Mouse (Mus musculus) olfactory bulb, adult 2 months (tissue): Measurements from ENCODE around the gene Daam1. TPM values are rescaled to one million over a fixed set of nuclear protein-coding genes. Genes with fewer than 3 reads are reported as not detected.

Experiments
- H3K27ac ChIP-seq: fragments of 200-500 bp; 2 replicates; pipeline ENCODE4 v1.5.1; 2012; ENCODE audit warnings: low read depth, low read length; ENCODE audit not compliant: insufficient read depth
- H3K4me1 ChIP-seq: fragments of 200-500 bp; 2 replicates; pipeline ENCODE4 v1.6.1; 2012; ENCODE audit warnings: low read length; ENCODE audit not compliant: control insufficient read depth, insufficient read depth
- H3K4me3 ChIP-seq: fragments of 200-500 bp; 2 replicates; pipeline ENCODE4 v1.5.1; 2012; ENCODE audit warnings: mild to moderate bottlenecking, low read depth, low read length, moderate library complexity; ENCODE audit not compliant: insufficient read depth
- CTCF ChIP-seq: fragments of 200-500 bp; IDR thresholded peaks from 2 replicates; pipeline ENCODE4 v1.5.1; 2012; ENCODE audit warnings: low read depth, mild to moderate bottlenecking, low read length, moderate library complexity; ENCODE audit not compliant: insufficient read depth
- POLR2A ChIP-seq: fragments of 200-500 bp; IDR thresholded peaks from 2 replicates; pipeline ENCODE4 v1.6.1; 2012; ENCODE audit warnings: mild to moderate bottlenecking, low read depth, low read length, moderate library complexity; ENCODE audit not compliant: insufficient read depth
- WGBS: fragments of 180-500 bp; shearing (Covaris S2); methylation state at CpG from one replicate; pipeline ENCODE4 v1.1.7; 2018; 5-methylcytosine and 5-hydroxymethylcytosine counted together
- polyA plus RNA-seq: library from polyadenylated mRNA; stranded (reverse); fragments of >200 nt; gene quantifications from 2 replicates; pipeline ENCODE4 v1.2.4, GENCODE M21; 2012; ENCODE audit warnings: low replicate concordance; ENCODE audit not compliant: missing spikeins, insufficient read depth, insufficient read length

The Daam1 gene
- polyA plus RNA-seq, 1 experiment, result not detected

DNA sequence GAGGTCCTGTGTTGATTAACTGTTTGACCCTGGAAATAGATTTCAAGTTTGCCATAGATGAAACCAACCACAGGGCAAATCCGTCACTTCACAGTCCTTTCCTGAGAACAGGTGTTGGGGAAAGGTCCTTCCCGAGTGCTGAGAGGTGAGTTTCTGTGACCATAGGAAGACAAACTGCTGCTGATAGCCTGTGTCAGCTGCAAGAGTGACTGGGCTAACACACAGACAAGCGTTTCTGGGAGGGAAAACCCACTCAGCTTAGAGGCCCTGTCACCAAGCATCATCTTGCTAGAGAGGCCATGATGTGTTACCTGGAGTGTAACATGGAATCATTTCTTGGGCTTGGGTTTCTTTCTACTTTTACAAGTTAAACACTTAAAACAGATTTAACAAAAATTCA lies 35.1 kb downstream of the Daam1 start:
- no peak overlapping the region for H3K4me3 ChIP-seq
- H3K27ac ChIP-seq, result no peak overlapping the region
- H3K4me1 ChIP-seq, result peaks cover 19% of the 10 kb centered on the region
- TF ChIP-seq CTCF, result no peak
- TF ChIP-seq POLR2A, result no peak
- 89% methylated on average over 3 of the region's 3 CpGs for WGBS

GRCm38 (mm10) chr12:71867345-71868240 lies 36.7 kb downstream of the Daam1 start:
- peaks cover 18% of the 10 kb centered on the region for H3K4me1 ChIP-seq
- no peak overlapping the region for H3K27ac ChIP-seq
- TF ChIP-seq POLR2A (no peak), CTCF (no peak)
- 69% methylated on average over 9 of the region's 9 CpGs for WGBS
- no peak overlapping the region for H3K4me3 ChIP-seq

DNA sequence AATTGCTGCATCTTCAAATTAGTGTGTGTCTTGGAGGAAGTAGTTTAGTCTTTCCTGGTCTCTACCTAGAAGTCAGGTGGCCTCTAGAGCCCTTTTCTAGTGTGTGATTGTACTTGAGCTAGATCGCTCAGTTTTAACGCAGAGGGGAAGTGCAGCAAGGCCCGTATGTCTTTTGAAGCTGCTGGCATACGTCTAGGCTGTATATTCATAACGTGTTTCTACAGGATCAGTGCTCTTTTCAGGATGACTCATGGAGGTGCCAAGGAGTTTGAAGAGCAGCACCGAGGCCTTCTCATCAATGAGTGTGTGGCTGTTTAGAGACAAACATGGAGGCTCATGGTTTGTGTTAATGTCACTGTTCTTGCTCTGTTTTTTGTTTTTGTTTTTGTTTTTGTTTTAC lies 39.8 kb downstream of the Daam1 start:
- TF ChIP-seq CTCF (no peak), POLR2A (no peak)
- Histone ChIP-seq H3K4me3 (no peak overlapping the region), H3K27ac (no peak overlapping the region), H3K4me1 (peaks cover 10% of the 10 kb centered on the region)
- WGBS, result 52% methylated on average over 6 of the region's 6 CpGs

DNA sequence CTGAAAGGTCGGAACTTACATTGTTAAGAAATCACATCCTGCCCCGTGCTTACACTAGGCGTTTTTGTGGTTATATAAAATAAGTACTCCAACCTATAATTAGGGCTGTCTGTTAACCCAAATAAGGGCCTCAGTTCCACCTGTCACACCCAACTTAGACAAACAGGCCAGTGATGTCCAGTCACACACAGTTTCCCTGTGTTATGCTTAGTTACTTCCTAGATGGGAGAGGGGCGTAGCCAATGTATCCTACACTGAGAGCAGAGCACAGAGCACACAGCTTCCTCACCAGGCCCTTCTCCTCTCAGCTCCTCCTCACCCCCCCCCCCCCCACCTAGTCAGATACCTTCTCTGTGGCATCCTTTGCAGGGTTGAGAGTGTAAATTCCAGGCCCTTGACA lies 41.5 kb downstream of the Daam1 start:
- Histone ChIP-seq H3K4me3 (no peak overlapping the region), H3K27ac (no peak overlapping the region), H3K4me1 (peaks cover 17% of the 10 kb centered on the region)
- WGBS, result 68% methylated on average over 4 of the region's 4 CpGs
- TF ChIP-seq POLR2A, result no peak
- TF ChIP-seq CTCF, result no peak

GRCm38 (mm10) chr12:71874561-71874960 lies 43.7 kb downstream of the Daam1 start:
- Histone ChIP-seq H3K27ac (no peak overlapping the region), H3K4me3 (no peak overlapping the region), H3K4me1 (peaks cover 12% of the 10 kb centered on the region)
- 94% methylated on average over 6 of the region's 6 CpGs for WGBS
- TF ChIP-seq CTCF (no peak), POLR2A (no peak)

GRCm38 (mm10) chr12:71874984-71875383 lies 44.1 kb downstream of the Daam1 start:
- H3K27ac ChIP-seq, result no peak overlapping the region
- no peak overlapping the region for H3K4me3 ChIP-seq
- peaks cover 12% of the 10 kb centered on the region for H3K4me1 ChIP-seq
- TF ChIP-seq CTCF (no peak), POLR2A (no peak)
- WGBS, result 78% methylated on average over 3 of the region's 3 CpGs

DNA sequence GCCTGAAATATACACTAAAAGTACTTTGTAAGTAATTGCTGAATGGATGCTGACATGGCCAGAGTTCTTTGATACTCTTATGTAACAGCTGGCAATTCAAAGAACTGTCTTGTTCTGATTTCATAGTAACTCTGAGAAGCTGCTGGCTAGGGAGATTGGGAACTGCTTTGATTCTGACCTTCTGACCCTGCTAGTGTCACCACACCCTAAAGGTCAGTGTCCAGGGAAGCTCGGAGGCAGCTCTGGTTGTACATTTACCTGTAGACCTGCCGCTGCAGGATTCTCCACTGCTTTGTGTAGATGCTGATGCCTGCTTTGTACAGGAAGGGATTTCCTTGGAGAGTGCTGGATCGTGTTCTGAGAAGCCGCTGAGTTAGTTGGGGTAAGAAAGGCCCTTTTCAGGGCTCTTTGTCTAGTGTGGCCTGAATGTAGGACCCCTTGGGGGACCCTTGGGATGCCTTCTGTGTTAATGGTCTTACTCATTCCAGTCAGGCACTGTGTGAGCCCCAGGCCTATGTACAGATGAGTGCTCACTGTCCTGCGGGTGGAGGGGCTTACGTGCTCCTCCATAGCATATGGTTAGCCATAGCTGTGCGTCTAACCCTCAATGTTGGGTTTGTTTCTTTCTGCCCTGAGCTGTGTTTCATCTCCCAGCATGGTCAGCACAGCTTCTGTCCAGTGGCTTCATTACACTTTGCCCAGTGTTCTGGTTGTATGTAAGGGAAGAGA lies 45.0 kb downstream of the Daam1 start:
- Histone ChIP-seq H3K27ac (no peak overlapping the region), H3K4me3 (no peak overlapping the region), H3K4me1 (peaks cover 12% of the 10 kb centered on the region)
- WGBS, result 63% methylated on average over 7 of the region's 7 CpGs
- TF ChIP-seq POLR2A (no peak), CTCF (no peak)

DNA sequence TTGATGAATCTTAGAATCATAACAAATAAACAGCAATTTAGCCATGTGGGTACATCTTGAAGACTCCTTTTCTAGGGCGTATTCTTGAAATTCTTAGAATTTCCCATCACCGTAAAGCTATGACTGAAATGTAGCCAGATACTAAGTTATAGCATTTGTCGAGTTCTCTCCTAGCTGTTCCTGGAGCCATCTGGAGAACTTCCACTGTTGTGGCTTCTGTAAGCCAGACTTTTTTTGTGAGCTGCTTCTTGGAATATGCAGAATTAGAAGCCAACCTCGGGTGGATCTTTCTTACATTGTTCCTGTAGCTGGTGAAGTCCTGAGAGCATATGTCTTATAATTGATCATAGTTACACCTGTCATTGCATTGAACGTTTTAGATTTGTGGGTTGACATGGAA lies 50.1 kb downstream of the Daam1 start:
- peaks cover 18% of the 10 kb centered on the region for H3K4me1 ChIP-seq
- H3K27ac ChIP-seq, result no peak overlapping the region
- H3K4me3 ChIP-seq, result no peak overlapping the region
- 74% methylated on average over 5 of the region's 5 CpGs for WGBS
- no peak for TF ChIP-seq POLR2A
- TF ChIP-seq CTCF, result no peak

- 89% methylated on average over 4 of the region's 4 CpGs for WGBS
- H3K27ac ChIP-seq, result no peak overlapping the region
- no peak overlapping the region for H3K4me3 ChIP-seq
- peaks cover 17% of the 10 kb centered on the region for H3K4me1 ChIP-seq
- TF ChIP-seq POLR2A (no peak), CTCF (no peak)
These were observed 50.6 kb downstream of the Daam1 start for GRCm38 (mm10) chr12:71881477-71881876.
